ENCODE assay signal across 9 mouse cellular contexts in the genomic region with DNA sequence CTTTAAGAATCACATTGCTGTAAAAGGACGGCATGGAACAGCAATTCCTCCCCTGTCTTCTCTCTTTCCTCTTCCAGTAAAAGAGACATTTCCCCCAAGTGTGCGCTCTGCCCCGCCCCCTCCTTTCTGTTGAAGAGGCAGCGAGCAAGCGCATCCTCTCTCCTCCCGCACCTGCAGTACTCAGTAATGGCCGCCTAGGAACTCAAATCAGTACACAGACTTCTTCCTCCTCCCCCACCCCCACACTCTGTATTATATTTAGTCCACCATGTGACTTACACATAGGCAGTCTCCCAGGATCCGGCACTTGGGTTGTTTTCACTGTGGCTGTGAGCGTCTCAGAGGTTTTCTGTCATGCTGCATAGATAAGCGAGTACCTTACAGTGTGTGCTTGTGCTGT. TPM values are rescaled to one million over a fixed set of nuclear protein-coding genes. Genes with fewer than 3 reads are reported as not detected.
DNase-seq lines count a peak whose midpoint lies in the region; ATAC-seq and TF ChIP-seq lines count a peak whose summit lies in the region.
"Had no signal": no experiment of that assay in that cellular context is flagged by ENCODE, and none has a peak within 500 bp of the region (broad histone marks: within the 10 kb centered on the region; RNA-seq: fewer than 3 reads in every experiment).

No protein-coding gene starts in this region.

- TF ChIP-seq CTCF in kidney, adult 2 months (conservative IDR thresholded peaks at IDR 0.05; ENCODE audit: insufficient read depth, insufficient read length, low read depth, low read length), result no peak

- H3K4me3 ChIP-seq in kidney, adult 2 months (ENCODE audit: insufficient read depth, low read depth, low read length), result no peak overlapping the region
- peak overlapping the region; percentile 17 for H3K4me3 ChIP-seq in hindbrain, embryonic 15.5 days
- H3K4me3 ChIP-seq in limb, embryonic 13.5 days, result 0 out of 2 replicates have a peak overlapping the region, but pooled peaks have one; percentile 1

- WGBS in kidney, adult 2 months, result 13% methylated on average over 10 of the region's 10 CpGs
- WGBS in hindbrain, embryonic 15.5 days, result 14% methylated on average over 10 of the region's 10 CpGs
- WGBS in limb, embryonic 13.5 days, result 21% methylated on average over 10 of the region's 10 CpGs

- no peak for TF ChIP-seq POLR2A in kidney, adult 2 months (IDR thresholded peaks at IDR 0.05; ENCODE audit: low read depth, low read length)

- H3K9me3 ChIP-seq in hindbrain, embryonic 15.5 days, result no peaks in the 10 kb centered on the region
- H3K9me3 ChIP-seq in limb, embryonic 13.5 days, result no peaks in the 10 kb centered on the region

- H3K27ac ChIP-seq in kidney, adult 2 months (ENCODE audit: insufficient read depth, low read depth, low read length), result no peak overlapping the region
- H3K27ac ChIP-seq in hindbrain, embryonic 15.5 days (replicated peaks), result peak overlapping the region; percentile 79
- no peak overlapping the region for H3K27ac ChIP-seq in limb, embryonic 13.5 days

- ATAC-seq in hindbrain, embryonic 15.5 days (ENCODE audit: low FRiP score, low read depth), result peak; percentile 90
- ATAC-seq in limb, embryonic 13.5 days (ENCODE audit: low FRiP score, low read depth), result no peak
- ATAC-seq: Patski had no signal

- H3K36me3 ChIP-seq in kidney, adult 2 months (ENCODE audit: control insufficient read depth, insufficient read depth, low read length), result no peaks in the 10 kb centered on the region
- no peaks in the 10 kb centered on the region for H3K36me3 ChIP-seq in hindbrain, embryonic 15.5 days
- no peaks in the 10 kb centered on the region for H3K36me3 ChIP-seq in limb, embryonic 13.5 days

- peak; percentile 12 for DNase-seq in kidney, adult 2 months
- no peak for DNase-seq in kidney, adult 18-20 months
- peak; percentile 24 for DNase-seq in c-Kit-positive CD71-negative TER-119-negative erythroid progenitor cells, embryonic 14.5 days (ENCODE audit: low read depth)
- peak; percentile 75 to 80 for DNase-seq in frontal cortex, postnatal 14 days (ENCODE audit: low spot score in 2 of 2)
- peak; percentile 80 for DNase-seq in right cerebral cortex, postnatal 25 days
- DNase-seq in c-Kit-positive CD71-positive TER-119-positive erythroid progenitor cells, embryonic 14.5 days (ENCODE audit: low spot score), result no peak

- no peaks in the 10 kb centered on the region for H3K27me3 ChIP-seq in kidney, adult 2 months (replicated peaks; ENCODE audit: control insufficient read depth, insufficient read depth, low read length)
- no peaks in the 10 kb centered on the region for H3K27me3 ChIP-seq in hindbrain, embryonic 15.5 days
- peaks cover 9% of the 10 kb centered on the region; the same call in 1 of the 2 replicates for H3K27me3 ChIP-seq in limb, embryonic 13.5 days
- H3K27me3 ChIP-seq: Patski had no signal

- no peaks in the 10 kb centered on the region for H3K4me1 ChIP-seq in kidney, adult 2 months (ENCODE audit: control insufficient read depth, insufficient read depth, low read length)
- H3K4me1 ChIP-seq in hindbrain, embryonic 15.5 days (replicated peaks), result peaks cover 21% of the 10 kb centered on the region
- H3K4me1 ChIP-seq in limb, embryonic 13.5 days, result peaks cover 4% of the 10 kb centered on the region; the same call in 1 of the 2 replicates

- peak overlapping the region; percentile 17; the same call in 1 of the 2 replicates for H3K9ac ChIP-seq in hindbrain, embryonic 15.5 days
- H3K9ac ChIP-seq in limb, embryonic 13.5 days, result no peak overlapping the region

- H3K4me2 ChIP-seq in hindbrain, embryonic 15.5 days, result peak overlapping the region; percentile 51
- peak overlapping the region; percentile 23; the same call in 1 of the 2 replicates for H3K4me2 ChIP-seq in limb, embryonic 13.5 days (replicated peaks)

RNA-seq across cellular contexts. Expression of gene Gucy2e, which starts 29.4 kb away (rescaled TPM):
- polyA plus RNA-seq in kidney, adult 2 months (2012; rRNA removed), result 0.02 TPM in 1 of 2 replicates, not detected in the other
- 0.40 and 0.43 TPM in 2 replicates for polyA plus RNA-seq in hindbrain, embryonic 15.5 days (2015; fragmentation: Nextera tagmentation; extraction: Ambion mirVana)
- 0.09 and 0.25 TPM in 2 replicates for polyA plus RNA-seq in limb, embryonic 13.5 days (2015; fragmentation: Nextera tagmentation; extraction: Ambion mirVana)
- polyA plus RNA-seq: Patski had no signal

RNA-seq across cellular contexts. Expression of gene Cntrob, which starts 57.3 kb away (rescaled TPM):
- polyA plus RNA-seq in kidney, adult 2 months (2012; rRNA removed), result 4.6 and 5.7 TPM in 2 replicates
- 16.2 and 17.3 TPM in 2 replicates for polyA plus RNA-seq in hindbrain, embryonic 15.5 days (2015; fragmentation: Nextera tagmentation; extraction: Ambion mirVana)
- polyA plus RNA-seq in limb, embryonic 13.5 days (2015; fragmentation: Nextera tagmentation; extraction: Ambion mirVana), result 25.3 and 26.4 TPM in 2 replicates

RNA-seq across cellular contexts. Expression of gene Trappc1, which starts 57.5 kb away (rescaled TPM):
- 57.9 and 72.3 TPM in 2 replicates for polyA plus RNA-seq in kidney, adult 2 months (2012; rRNA removed)
- 183 and 187 TPM in 2 replicates for polyA plus RNA-seq in hindbrain, embryonic 15.5 days (2015; fragmentation: Nextera tagmentation; extraction: Ambion mirVana)
- polyA plus RNA-seq in limb, embryonic 13.5 days (2015; fragmentation: Nextera tagmentation; extraction: Ambion mirVana), result 153 and 162 TPM in 2 replicates

RNA-seq across cellular contexts. Expression of gene Kcnab3, which starts 59.8 kb away (rescaled TPM):
- 1.2 and 1.3 TPM in 2 replicates for polyA plus RNA-seq in kidney, adult 2 months (2012; rRNA removed)
- polyA plus RNA-seq in hindbrain, embryonic 15.5 days (2015; fragmentation: Nextera tagmentation; extraction: Ambion mirVana), result 4.7 and 5.9 TPM in 2 replicates
- 2.4 and 2.8 TPM in 2 replicates for polyA plus RNA-seq in limb, embryonic 13.5 days (2015; fragmentation: Nextera tagmentation; extraction: Ambion mirVana)

Comparison
In these comparisons a context has a peak if more than half of its experiments do, and no peak if none do; other contexts are left out.
1. DNase-seq: peak in kidney, adult 2 months (single experiment), c-Kit-positive CD71-negative TER-119-negative erythroid progenitor cells, embryonic 14.5 days (single experiment), frontal cortex, postnatal 14 days (2 of 2) and right cerebral cortex, postnatal 25 days (single experiment); none in kidney, adult 18-20 months (single experiment) and c-Kit-positive CD71-positive TER-119-positive erythroid progenitor cells, embryonic 14.5 days (single experiment).